Mouse (Mus musculus) thymus, postnatal 25 days (tissue): ENCODE results near the gene Pde6b.
A peak's percentile ranks its signal among the peaks of the same experiment; 100 is the strongest.

ENCODE experiments used
- DNase-seq: peaks from one replicate; pipeline ENCODE4 v3.0.0; 2022

Gene Pde6b

DNA sequence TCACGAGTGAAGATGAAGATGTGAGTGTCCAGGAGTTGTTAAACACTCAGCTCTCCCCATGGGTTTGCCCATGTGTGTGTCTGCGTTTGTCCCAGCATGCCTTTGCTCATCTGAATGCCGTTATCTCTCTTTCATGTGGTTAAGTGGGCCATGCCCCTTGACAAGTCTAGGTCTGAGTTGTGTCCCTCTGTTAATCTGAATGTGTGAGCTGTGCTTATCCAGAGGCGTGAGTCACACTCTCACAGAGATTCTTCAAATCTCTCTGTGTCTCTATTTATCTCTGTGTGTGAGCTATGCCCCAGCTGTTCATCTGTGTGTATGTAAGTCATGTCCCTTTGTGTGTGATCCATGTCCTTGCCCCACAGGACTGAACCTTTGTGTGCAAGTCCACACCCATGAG, 15.3 kb downstream of the Pde6b start:
- DNase-seq: no peak

DNA sequence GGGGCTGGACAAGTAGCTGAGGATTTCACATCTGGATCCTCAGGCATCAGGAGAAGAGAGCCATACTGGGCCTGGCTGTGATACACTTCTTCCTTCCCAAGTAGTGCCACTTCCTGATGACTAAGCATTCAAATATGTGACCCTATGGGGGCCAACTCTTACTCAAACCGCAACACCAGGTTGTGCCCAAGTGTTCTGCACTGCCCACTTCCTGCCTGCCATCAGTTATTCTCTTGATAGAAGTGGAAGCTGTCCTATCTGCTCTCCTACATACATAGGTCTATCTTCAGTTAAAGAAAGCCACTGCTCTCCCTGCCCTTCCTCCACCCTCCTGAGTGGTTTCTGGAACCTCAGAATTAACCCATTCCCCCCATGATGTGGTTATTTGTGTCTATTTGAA, 17.3 kb downstream of the Pde6b start:
- no peak for DNase-seq

DNA sequence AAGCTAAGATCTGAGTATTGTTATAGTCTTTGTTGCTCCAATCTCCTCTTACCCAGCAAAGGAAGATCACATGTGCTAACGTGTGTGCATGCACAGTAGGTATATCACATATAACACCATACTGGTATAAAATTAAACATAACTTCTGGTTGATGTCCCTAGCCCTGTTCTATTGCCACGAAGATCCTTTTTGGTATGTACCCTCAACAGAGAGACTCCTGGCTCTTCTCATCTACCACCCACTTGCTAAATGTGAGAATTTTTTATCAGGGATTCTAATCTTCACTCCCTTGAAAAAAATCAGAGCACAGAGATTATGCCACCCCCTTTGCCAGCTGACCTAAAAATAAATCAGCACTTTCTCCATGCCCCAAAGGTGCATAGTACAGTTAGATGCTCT, 18.8 kb downstream of the Pde6b start:
- DNase-seq: no peak

DNA sequence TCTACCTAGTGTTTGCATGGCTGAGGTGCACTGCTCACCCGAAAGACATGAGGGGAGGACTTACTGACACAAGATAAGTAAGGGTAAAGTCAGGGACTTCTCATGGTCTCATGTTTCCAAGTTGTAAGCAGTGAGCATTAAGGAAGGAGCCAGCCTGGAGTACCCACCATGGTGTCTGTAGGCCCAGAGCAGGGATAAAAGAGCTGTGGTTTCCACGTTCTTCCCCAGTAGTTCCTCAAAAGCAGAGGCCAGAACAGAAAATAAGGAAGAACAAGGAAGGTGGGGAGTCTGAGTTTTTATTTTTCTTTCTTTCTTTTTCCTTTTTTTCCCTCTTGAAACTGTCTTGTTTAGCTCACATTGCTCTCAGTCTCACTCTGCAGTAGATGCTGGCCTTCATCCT, 26.5 kb downstream of the Pde6b start:
- no peak for DNase-seq

DNA sequence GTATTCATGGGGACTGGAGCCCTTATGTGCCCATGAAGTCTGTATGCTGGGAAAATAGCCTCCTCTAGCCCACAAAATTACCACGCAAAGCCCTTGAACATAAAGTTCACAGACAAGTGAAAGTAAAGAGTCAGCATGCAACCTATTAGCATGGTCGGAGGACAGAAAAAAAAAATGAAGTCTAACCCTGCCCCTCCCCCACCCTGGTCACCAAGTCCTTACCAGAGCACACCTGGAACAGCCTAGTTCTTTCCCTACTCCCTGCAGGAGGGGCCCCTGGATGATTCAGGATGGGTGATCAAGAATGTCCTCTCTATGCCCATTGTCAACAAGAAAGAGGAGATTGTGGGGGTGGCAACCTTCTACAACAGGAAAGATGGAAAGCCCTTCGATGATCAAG, 34.5 kb downstream of the Pde6b start:
- no peak for DNase-seq

DNA sequence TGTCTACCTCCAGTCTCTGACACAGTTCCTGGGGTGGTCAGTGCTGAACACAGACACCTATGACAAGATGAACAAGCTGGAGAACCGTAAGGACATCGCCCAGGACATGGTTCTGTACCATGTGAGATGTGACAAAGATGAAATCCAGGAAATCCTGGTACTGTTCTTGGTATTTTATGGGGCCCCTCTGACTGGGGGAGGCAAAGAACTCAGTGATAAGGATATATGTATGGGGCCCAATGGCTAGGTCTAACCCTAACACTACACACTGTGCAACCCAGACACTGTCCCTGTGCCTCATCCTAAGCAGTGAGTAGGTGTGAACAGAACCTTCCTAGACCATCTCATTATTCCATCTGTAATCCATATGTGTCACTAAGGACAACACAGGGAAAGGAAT, 35.2 kb downstream of the Pde6b start:
- DNase-seq: no peak

DNA sequence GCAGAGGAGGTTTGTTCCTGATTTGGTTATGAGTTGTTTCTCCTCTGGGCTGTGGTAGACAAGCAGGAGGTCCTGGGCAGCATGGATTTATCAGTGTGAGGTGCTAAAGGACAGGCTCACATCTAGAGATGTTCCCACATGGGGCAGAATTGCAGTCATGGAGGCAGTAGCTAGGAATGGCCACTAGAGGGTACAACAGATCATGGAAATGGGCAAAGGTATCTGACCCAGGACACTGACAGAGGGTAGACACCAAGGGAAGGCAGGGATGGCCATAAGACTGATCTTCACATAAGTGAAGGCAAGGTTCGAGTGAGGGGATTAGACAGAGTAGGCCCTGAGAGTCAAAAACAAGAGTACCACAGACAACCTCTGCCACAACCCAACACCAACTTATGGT, 39.0 kb downstream of the Pde6b start:
- peak; percentile 60 for DNase-seq

DNA sequence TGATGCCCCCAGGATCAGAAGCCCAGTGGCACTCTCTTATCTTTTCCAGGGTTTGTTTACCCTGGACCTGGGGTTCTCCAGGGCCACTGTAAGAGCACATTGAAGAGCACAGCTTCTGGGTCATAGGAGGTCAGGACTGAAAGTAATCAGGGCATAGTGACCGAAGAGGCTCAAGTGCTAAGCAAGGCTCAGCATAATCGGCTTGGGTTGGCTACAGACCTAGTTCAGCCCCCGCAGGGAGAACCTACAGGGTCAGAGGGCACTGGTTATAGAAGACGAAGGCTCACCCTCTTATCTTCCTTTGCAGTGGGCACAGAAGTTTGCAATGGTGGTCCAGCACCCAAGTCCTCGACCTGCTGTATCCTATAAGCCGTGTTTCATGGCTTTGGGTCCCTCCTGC, 43.0 kb downstream of the Pde6b start:
- no peak for DNase-seq

DNA sequence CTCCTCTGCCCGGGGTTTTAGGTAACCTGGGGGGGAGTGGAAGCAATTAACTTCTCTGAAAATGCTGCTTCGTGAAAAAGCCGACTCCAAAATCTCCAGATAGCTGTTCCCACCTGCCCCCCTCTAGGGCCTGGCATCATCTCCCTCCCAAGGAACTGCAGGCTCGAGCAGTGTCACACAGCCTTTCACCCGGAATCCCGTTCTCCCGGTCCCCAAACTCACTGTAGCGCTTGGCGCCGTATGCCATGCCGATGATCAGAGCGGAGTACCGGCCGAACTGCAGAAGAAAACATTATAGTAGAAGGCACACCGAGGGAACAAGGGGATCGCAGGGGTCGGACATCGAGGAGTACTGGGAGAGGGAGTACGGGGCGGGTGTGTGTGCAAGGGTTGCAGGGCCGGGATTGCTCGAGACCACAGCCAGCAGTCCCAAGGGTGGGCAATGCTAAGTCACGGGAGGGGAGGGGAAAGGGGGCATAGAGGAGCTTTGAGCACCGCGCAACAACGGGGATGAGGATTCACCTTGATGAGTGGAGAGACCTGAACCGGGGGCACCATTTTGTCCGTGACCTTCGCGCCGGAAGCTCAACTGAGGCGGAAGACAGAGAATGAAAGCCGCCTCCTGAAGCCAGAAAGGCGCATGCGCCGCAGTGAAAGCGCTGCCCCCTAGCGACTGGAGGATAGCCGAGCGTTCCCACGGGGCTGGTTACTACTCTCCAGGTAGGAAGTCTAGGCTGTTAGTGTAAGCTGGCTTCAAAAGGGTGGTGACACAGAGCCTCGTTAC, 45.8 kb downstream of the Pde6b start, which contains the start of gene Atp5k:
TSS of gene Atp5k (minus strand) at position 645 of the 784 bp plus-strand sequence.
- DNase-seq: peak; percentile 95

DNA sequence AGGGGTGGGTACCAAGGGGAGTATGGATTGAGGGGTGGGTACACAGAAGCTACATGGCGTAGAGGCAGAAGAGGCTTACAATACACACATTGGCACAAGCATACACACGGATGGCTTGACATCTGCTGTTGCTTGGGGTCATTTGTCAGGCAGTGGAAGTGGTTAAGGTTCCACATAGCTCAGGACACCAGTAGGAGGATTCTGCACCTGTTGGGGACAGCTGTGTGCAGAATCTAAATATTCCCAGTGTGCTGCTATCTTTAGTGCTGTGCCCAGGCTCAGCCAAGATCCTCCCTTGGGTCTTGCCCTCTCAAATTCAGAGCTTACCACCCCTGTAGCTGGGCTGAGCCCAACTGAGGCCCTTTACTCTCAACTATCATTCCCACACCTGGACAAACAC, 47.9 kb downstream of the Pde6b start:
- DNase-seq: no peak

DNA sequence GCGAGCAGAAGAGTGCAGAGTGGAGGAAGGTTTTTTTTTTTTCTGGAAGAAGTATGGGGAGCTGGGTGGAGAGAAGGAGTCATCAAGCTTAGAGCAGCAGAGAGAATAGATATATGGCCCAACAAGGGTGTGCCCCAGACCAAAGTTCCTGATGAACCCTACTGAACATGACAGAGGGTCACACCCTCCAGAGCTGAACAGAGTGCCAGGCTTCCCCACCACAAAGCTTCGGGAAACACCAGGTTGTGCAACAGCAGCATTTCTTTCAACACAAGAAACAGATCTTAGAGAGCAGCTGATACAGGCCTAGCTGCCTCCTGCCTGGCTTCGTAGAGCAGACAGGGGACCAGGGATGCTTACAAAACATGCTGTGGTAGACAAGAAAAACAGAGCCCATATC, 58.8 kb downstream of the Pde6b start:
- no peak for DNase-seq

DNA sequence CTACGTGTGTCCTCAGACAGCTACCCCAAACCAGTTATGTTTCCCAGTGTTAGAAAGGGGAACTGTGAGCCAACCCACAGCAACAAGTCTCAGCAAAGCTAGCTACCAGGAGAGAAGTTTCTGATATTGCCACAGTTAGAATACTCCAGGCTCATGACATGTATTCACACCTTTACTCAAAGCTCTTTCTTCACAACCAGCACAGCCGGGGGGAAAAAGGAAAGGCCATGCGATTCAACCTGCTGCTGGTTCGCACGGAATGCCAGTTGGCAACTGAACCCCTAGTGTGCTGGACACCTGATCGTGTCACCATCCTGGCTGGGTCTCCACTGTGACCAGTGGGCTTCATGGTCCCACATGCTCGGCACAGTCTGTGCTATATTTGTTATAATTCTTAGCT, 59.7 kb downstream of the Pde6b start:
- no peak for DNase-seq

DNA sequence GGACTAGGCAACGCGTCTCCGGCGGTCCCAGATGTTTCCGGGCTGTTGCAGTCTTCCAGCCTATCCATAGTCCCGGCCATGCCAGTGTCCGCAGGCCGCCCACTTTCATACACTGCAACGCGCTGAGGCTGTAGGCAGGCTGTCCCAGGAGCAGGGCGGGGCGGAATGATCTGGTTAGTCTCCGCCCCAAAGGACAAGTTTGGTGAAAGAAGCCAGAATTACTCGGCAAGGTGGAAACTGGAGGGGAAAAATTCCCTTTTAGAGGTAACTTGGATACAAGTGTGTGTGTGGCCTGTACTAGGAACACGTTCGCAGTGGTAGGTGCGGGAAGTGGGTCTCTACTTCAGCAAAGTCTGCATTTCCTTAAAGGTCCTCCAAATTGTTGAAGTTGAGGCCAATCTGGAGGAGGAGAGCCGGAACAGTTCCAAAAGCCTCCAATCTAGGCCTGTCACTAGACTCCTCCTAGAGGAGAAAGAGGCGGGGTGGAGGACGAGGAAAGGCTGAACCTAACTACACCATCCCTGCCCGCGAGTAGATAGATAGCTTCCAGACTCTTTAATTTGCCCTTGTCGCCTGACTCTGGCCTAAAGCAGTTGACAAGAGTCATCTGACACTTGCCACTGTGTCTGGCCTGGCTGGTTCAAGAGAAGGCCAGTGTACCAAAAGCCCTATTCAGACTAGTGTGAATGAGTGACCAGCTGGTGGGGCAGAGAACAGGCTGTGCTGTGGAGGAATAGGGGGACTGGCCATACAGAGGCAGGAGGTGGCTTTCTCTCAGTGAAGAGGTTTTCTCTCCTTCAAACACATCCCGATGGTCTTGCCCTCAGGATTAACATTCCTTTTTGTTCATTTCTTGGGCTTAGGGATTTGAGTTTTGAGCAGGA, 60.8 kb downstream of the Pde6b start, which contains the start of gene Mfsd7a:
TSS of gene Mfsd7a (minus strand) at position 107 of the 884 bp plus-strand sequence.
- DNase-seq: no peak

DNA sequence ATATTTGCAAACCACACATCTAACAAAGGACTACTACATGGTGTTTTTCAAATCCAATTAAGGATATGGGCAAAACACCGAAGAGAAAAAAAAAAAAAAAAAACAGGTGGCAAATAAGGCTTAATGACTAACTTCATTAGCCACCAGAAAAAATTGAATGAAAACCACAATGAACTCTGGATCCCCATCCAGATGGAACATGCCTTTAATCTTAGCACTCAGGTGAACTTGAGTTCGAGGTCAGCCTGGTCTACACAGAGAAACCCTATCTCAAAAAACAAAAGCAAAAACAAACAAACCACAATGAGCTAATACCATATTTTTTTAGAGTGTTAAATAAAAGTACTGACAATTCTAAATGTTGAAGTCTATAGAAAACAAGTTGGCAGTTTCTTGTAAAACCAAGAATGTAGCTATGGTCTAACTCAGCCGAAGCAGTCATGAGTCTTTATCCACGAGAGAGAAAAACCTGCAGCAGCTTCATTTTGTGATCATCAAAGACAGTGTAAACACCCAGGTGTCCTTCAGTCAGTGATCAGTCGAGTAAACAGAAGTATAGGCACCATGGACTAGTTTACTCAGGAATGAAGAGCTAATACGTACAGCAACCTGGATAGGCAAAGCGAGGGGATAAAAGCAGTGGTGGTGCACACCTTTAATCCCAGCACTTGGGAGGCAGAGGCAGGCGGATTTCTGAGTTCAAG, 62.8 kb downstream of the Pde6b start:
- DNase-seq: no peak

DNA sequence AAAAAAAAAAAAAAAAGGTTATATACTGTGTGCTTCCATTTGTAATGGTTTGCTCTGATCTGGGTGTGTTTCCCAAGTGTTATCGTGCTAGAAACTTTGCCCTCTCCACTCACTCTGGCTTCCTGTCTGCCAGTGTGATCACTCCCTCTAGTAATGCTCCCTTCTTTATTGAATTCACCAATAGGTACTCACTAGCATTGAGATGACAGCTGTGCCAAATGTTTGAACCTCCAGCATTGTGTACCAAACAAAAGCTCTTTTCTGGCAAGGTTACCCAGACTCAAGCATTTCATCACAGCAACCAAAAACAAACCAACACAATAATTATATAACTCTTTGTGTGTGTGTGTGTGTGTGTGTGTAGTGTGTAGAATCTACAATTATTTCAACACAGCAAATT, 63.4 kb downstream of the Pde6b start:
- no peak for DNase-seq

DNA sequence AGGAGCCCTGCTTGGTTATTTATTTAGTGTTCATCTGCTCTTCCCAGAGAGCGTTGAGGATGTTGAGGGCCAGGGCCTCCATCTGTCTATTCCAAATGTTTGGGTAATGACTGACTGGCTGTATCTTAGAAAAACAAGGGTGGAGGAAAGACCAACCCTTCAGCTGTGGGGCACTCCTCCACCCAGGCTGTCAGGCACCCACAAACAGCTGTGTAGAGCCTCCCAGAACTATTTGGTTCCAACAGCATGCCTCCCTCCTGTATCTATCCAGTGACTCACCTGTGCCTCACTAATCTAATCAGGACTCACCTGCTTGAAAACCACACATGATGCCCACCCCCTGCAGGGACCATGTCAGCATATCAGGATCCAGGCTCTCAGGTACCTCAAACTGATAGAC, 64.2 kb downstream of the Pde6b start:
- no peak for DNase-seq

DNA sequence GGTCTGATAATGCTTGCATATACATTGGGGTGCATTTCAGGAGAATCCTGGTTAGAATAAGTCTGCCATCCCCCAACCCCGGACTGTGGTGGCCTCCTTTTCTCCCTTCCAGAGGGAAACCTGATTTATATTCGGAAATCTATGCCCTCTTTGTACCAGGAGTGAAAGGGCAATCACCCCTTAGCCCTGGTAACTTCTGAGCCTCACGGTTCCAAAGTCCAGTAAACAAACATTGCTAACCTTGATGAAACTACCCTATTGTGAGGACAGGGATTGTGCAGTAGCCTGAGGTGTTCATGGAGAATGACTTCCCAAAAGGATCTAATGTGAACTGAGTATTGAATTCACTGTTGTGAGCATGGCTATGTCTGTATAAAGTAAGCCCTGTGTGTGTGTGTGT, 65.9 kb downstream of the Pde6b start:
- DNase-seq: no peak

DNA sequence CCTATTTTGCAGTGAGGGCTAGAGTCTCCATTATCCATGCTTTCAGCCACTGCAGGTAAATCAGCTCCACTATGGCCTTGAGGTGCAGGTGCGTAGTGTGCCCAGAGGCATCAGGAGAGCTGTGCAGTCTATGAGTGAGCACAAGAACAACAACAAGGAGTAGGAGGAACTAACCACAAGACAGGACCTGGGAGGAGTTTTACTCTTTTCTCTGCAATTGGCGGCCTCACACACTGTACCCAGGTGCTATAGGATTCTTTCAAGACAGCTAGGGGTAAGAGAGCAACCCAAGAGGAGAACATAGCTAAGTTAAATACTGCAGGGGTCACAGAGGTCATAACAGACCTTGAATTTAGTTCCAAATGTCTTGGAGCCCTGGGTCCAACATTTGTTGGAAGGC, 70.5 kb downstream of the Pde6b start:
- DNase-seq: peak; percentile 47

DNA sequence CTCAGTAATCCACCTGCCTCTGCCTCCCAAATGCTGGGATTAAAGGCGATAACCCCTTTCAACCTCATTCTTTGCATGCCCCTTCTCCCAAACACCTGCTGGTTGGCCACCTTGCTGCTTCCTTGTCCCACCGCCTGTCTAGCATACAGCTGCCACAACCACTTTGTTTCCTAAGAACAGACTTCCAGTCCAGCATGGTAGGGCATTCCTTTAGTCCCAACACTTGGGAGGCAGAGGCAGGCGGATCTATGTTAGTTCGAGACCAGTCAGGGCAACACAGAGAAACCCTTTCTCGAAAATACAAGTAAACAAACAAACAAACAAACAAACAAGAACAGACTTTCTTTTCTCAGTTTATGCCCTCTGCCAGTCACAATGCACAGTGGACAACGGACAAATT, 72.3 kb downstream of the Pde6b start:
- DNase-seq: peak; percentile 11

DNA sequence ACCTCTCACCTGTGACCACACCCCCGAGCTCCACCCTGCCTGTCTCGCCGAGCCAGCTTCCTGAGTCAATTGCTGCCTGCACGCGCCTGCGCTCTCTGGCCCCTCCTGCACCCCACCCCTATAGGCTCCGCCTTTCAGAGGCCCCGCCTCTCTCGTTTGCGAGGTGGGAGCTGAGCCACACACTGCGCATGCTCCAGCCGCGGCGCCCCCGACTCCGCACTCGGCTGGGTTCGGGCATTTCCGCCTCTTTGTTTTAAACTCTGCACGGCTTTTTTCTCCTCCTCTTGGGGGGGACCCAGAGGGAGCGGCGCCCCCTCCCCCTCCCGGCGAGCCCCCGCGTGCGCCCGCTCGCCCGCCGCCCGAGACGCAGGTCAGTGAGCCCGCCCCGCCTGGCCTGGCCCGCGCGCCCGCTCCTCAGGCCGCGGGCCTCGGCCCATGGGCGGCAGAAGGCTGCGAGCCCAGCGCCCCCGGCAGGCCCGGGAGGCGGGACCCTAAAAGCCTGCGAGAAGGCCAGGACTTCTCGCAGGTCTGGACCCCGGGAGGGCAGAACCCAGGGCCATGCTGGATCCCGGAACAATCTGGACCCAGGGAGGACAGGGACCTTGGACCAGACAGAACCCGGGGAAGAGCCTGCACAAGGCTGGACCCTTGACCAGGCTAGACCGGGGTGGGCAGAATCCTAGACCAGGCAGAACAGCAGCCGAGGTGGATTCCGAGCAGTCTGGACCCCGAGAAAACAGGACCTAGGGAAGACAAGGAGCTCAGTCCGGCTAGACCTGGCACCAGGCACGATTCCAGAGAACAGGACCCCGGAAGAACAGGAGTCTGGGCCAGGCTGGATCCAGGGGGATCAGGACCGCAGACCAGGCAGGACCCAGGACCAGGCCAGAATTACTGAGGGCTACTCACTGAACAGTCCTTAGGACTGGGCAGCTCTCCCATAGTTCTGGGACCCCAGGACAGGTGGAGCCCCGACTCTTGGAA, 73.2 kb downstream of the Pde6b start, which contains the start of gene Pcgf3:
TSS of gene Pcgf3 (plus strand) at position 151 of the 984 bp plus-strand sequence.
- peak; percentile 100 for DNase-seq

DNA sequence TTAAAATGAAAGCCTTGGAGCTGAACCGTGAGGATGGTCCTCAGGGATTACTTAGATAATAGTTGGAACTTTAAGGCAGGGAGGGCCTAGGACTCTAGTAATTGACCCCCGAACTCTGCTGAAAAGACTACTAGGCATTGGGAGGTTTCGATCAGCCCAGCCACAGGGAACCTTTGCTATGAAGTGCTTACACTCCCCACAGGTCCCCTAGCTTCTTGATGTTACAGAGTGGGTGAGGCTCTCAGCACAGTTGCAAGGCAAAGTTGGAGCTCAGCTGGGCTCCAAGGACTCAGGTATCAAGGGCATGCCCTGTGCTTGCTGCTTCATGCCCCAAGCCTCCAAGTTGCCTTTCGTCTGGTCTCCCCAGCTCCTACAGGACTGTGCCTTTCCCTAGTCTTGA, 74.3 kb downstream of the Pde6b start:
- DNase-seq: peak; percentile 7
